Mouse (Mus musculus) liver, embryonic 14.5 days (tissue): ENCODE data around the gene Dnajc15. TPM values are rescaled to one million over a fixed set of nuclear protein-coding genes. Genes with fewer than 3 reads are reported as not detected.

Experiments
- ATAC-seq: fragments of 200-750 bp; cut with Nextera tagmentation; 2 replicates; pipeline ENCODE4 v1.8.0; 2017; ENCODE audit warnings: moderate number of reproducible peaks, mild to moderate bottlenecking, moderate library complexity; ENCODE audit not compliant: insufficient read depth
- DNase-seq, 3 experiments: peaks; one replicate each; pipeline ENCODE4 v3.0.0-alpha.2; 2012 to 2013; ENCODE audit warnings: low read depth in 3 of 3, low spot score in 3 of 3
- H3K27ac ChIP-seq: fragments of 300-500 bp; sonication (generic); 2 replicates; pipeline ENCODE4 v1.5.1; 2014; ENCODE audit warnings: moderate library complexity, mild to moderate bottlenecking, control low read depth, inconsistent platforms
- H3K27me3 ChIP-seq: fragments of 300-500 bp; sonication (generic); 2 replicates; pipeline ENCODE4 v1.6.1; 2014; ENCODE audit warnings: mild to moderate bottlenecking, low read length, moderate library complexity; ENCODE audit not compliant: control insufficient read depth, insufficient read depth
- H3K36me3 ChIP-seq: fragments of 300-500 bp; sonication (generic); replicated peaks from 2 replicates; pipeline ENCODE4 v1.6.1; 2014; ENCODE audit warnings: low read depth; ENCODE audit not compliant: control insufficient read depth, insufficient read depth
- H3K4me1 ChIP-seq, 2 experiments: fragments of 200-500 bp in 1 of 2; fragments of 300-500 bp in 1 of 2; sonication (generic) in 1 of 2; replicated peaks; 2 replicates each; pipeline ENCODE4 v1.6.1; 2012 to 2014; ENCODE audit warnings: antibody characterized with exemption in 1 of 2, inconsistent platforms in 1 of 2, low read length in 1 of 2; ENCODE audit not compliant: control insufficient read depth in 2 of 2, insufficient read depth in 2 of 2
- H3K4me2 ChIP-seq: fragments of 300-500 bp; sonication (generic); 2 replicates; pipeline ENCODE4 v1.6.1; 2014; ENCODE audit warnings: low read depth, mild to moderate bottlenecking, control low read depth, moderate library complexity
- H3K4me3 ChIP-seq, 2 experiments: fragments of 200-500 bp in 1 of 2; fragments of 300-500 bp in 1 of 2; sonication (generic) in 1 of 2; 2 replicates each; pipeline ENCODE4 v1.5.1; 2012 to 2014; ENCODE audit warnings: low read depth in 2 of 2, low read length in 2 of 2, mild to moderate bottlenecking in 2 of 2, control low read depth in 1 of 2, inconsistent platforms in 1 of 2, moderate library complexity in 1 of 2; ENCODE audit not compliant: insufficient read depth in 1 of 2
- H3K9ac ChIP-seq: fragments of 300-500 bp; sonication (generic); replicated peaks from 2 replicates; pipeline ENCODE4 v1.6.1; 2014; ENCODE audit warnings: mild to moderate bottlenecking, control low read depth, moderate library complexity
- H3K9me3 ChIP-seq: fragments of 300-500 bp; sonication (generic); 2 replicates; pipeline ENCODE4 v1.6.1; 2016; ENCODE audit warnings: low read length, mixed read lengths; ENCODE audit not compliant: control insufficient read depth
- CTCF ChIP-seq: IDR thresholded peaks from 2 replicates; pipeline ENCODE4 v1.5.1; 2016; ENCODE audit warnings: antibody characterized with exemption, low read depth, control low read depth
- EP300 ChIP-seq: IDR thresholded peaks from 2 replicates; pipeline ENCODE4 v1.6.1; 2016; ENCODE audit warnings: antibody characterized with exemption, low read depth
- WGBS: fragments of 180-500 bp; shearing (Covaris S2); extraction: QIAGEN DNeasy Blood & Tissue Kit; methylation state at CpG from one replicate; pipeline ENCODE4 v1.1.7; 2014; ENCODE audit not compliant: insufficient replicate concordance; 5-methylcytosine and 5-hydroxymethylcytosine counted together
- polyA plus RNA-seq, 2 experiments: library from polyadenylated mRNA; depleted of rRNA in 1 of 2; stranded (reverse) in 1 of 2; unstranded in 1 of 2; fragments of >200 nt; fragmentation: Nextera tagmentation in 1 of 2; extraction: Ambion mirVana in 1 of 2; gene quantifications; 2 replicates each; pipeline versions ENCODE4 v1.2.1 to v1.2.3; 2012 to 2014

Gene Dnajc15
- polyA plus RNA-seq, 2 experiments, result 7.1 to 59.7 TPM

- Histone ChIP-seq H3K9me3 (no peaks in the 10 kb centered on the region), H3K9ac (no peak overlapping the region), H3K4me1 (peaks cover 0 to 4% of the 10 kb centered on the region in 2 experiments; a peak in 2 of 4 replicates), H3K36me3 (no peaks in the 10 kb centered on the region), H3K4me2 (no peak overlapping the region), H3K27ac (no peak overlapping the region), H3K4me3 (no peak overlapping the region), H3K27me3 (no peaks in the 10 kb centered on the region)
- 68% methylated on average over 1 of the region's 1 CpGs for WGBS
- ATAC-seq (no peak), DNase-seq (no peak)
- TF ChIP-seq EP300 (no peak), CTCF (no peak)
Measured at GRCm38 (mm10) chr14:77876199-77876598, 1.3 kb upstream of the Dnajc15 start.

- DNase-seq, result no peak
- no peak for TF ChIP-seq EP300
- TF ChIP-seq CTCF, result no peak
- Histone ChIP-seq H3K4me1 (peaks cover 0 to 7% of the 10 kb centered on the region in 2 experiments; a peak in 2 of 4 replicates), H3K27ac (no peak overlapping the region), H3K4me3 (no peak overlapping the region), H3K36me3 (no peaks in the 10 kb centered on the region), H3K4me2 (no peak overlapping the region), H3K9me3 (no peaks in the 10 kb centered on the region), H3K9ac (no peak overlapping the region), H3K27me3 (no peaks in the 10 kb centered on the region)
- no peak for ATAC-seq
- 54% methylated on average over 6 of the region's 6 CpGs for WGBS
Measured at GRCm38 (mm10) chr14:77871380-77871975, 3.4 kb downstream of the Dnajc15 start.

DNA sequence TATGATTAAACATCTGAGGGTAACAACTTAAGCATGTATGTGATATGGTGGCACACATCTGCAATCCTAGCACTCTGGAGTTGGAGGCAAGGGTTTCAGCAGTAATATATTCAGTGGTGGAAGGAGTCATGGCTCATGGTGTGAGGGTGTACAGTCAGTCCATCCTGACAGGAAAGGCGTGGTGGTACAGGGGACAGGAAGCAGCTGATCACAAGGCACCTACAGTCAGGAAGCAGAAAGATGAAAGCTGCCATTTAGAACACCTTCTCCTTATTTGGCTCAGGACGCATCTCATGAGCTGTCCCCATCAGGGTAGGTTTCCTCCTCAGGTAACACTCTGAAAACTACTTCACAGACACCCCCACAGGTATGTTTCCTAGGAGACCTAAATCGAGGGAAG, 4.0 kb downstream of the Dnajc15 start:
- DNase-seq (no peak), ATAC-seq (no peak)
- Histone ChIP-seq H3K9me3 (no peaks in the 10 kb centered on the region), H3K4me3 (no peak overlapping the region), H3K27me3 (no peaks in the 10 kb centered on the region), H3K4me2 (no peak overlapping the region), H3K27ac (no peak overlapping the region), H3K4me1 (peaks cover 0 to 7% of the 10 kb centered on the region in 2 experiments; a peak in 2 of 4 replicates), H3K9ac (no peak overlapping the region), H3K36me3 (no peaks in the 10 kb centered on the region)
- TF ChIP-seq CTCF (no peak), EP300 (no peak)
- 59% methylated on average over 3 of the region's 3 CpGs for WGBS

GRCm38 (mm10) chr14:77867601-77868000, 7.3 kb downstream of the Dnajc15 start:
- 70% methylated on average over 5 of the region's 5 CpGs for WGBS

DNA sequence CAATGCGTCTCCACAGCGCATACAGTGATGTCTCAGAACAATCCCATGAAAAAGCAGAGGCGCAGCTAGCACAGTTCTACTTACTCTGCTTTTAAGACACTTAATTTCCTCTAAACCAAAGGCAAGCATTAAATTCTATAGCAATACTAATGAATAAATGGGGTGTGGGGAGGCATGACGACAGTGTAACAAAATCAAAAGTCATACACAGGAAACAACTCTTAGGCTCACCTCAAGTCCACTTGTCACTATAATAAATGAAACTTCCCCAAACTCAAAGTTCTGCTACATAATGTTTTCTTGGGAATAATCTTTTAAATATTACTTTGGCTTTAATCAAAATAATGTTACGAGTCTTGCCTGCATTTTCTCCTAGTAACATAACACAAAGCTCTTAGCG, 10.4 kb downstream of the Dnajc15 start:
- no peak overlapping the region for H3K27ac ChIP-seq
- no peak overlapping the region for H3K9ac ChIP-seq
- ATAC-seq (no peak), DNase-seq (no peak)
- no peak overlapping the region for H3K4me3 ChIP-seq
- 78% methylated on average over 6 of the region's 6 CpGs for WGBS
- no peaks in the 10 kb centered on the region for H3K36me3 ChIP-seq
- TF ChIP-seq CTCF (no peak), EP300 (no peak)
- H3K4me2 ChIP-seq, result no peak overlapping the region
- peaks cover 0 to 5% of the 10 kb centered on the region in 2 experiments; a peak in 1 of 4 replicates for H3K4me1 ChIP-seq
- H3K9me3 ChIP-seq, result no peaks in the 10 kb centered on the region
- no peaks in the 10 kb centered on the region for H3K27me3 ChIP-seq

More at GRCm38 (mm10) chr14:77867601-77868000, 7.3 kb downstream of the Dnajc15 start:
- Histone ChIP-seq H3K9ac (no peak overlapping the region), H3K27ac (no peak overlapping the region), H3K4me1 (0 out of 4 replicates have a peak, but pooled peaks cover 0 to 3% of the 10 kb centered on the region in 2 experiments), H3K27me3 (no peaks in the 10 kb centered on the region), H3K4me2 (no peak overlapping the region), H3K4me3 (no peak overlapping the region), H3K9me3 (no peaks in the 10 kb centered on the region), H3K36me3 (no peaks in the 10 kb centered on the region)
- no peak for DNase-seq
- TF ChIP-seq CTCF, result no peak
- TF ChIP-seq EP300, result no peak
- no peak for ATAC-seq
